Mouse (Mus musculus) small intestine, adult 2 months (tissue): ENCODE measurements around the gene Zscan5b.

Experiments
- CTCF ChIP-seq: fragments of 200-500 bp; IDR thresholded peaks from 2 replicates; pipeline ENCODE4 v1.5.1; 2012; ENCODE audit warnings: low read depth, mild to moderate bottlenecking, control low read depth, inconsistent platforms, low read length, moderate library complexity, mixed read lengths; ENCODE audit not compliant: insufficient replicate concordance, insufficient read length; ENCODE audit errors: extremely low read depth
- POLR2A ChIP-seq: fragments of 200-500 bp; IDR thresholded peaks from 2 replicates; pipeline ENCODE4 v1.6.1; 2012; ENCODE audit warnings: low read depth, mild to moderate bottlenecking, control low read depth, inconsistent platforms, low read length, moderate library complexity

DNA sequence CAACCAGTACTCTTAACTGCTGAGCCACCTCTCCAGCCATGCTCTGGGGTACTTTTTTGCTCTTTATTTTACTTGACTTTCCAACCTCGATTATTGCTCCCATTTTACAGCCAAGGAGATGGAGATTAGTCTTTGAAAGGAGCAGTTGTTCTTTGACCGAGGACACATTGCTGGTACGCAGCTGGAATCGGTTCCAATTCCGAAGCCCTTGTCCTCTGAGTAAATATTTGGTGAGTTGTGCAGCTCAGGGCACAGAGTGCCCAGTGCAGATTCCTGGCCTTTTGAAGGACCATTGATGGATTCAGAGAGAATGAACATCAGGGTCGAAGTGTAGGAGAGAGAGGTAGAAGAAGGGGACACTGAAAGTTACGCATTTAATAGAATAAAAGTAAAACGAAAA lies 48.2 kb upstream of the Zscan5b start:
- no peak for TF ChIP-seq POLR2A
- TF ChIP-seq CTCF, result no peak
